Mouse (Mus musculus) heart, postnatal 0 days (tissue): Measurements from ENCODE around the gene Fopnl. TPM values are rescaled to one million over a fixed set of nuclear protein-coding genes. Genes with fewer than 3 reads are reported as not detected.

Experiments used
- ATAC-seq: fragments of 200-750 bp; cut with Nextera tagmentation; 2 replicates; pipeline ENCODE4 v1.8.0; 2017; ENCODE audit warnings: low read depth, moderate number of reproducible peaks, moderate library complexity; ENCODE audit not compliant: insufficient read depth
- DNase-seq: peaks from one replicate; pipeline ENCODE4 v3.0.0-alpha.2; 2016; ENCODE audit warnings: low spot score
- H3K27ac ChIP-seq: fragments of 300-500 bp; sonication (generic); 2 replicates; pipeline ENCODE4 v1.5.1; 2014; ENCODE audit warnings: low read depth, mild to moderate bottlenecking
- H3K27me3 ChIP-seq: fragments of 300-500 bp; sonication (generic); 2 replicates; pipeline ENCODE4 v1.6.1; 2014; ENCODE audit warnings: low read length, mixed read lengths; ENCODE audit not compliant: control insufficient read depth, insufficient read depth
- H3K36me3 ChIP-seq: fragments of 300-500 bp; sonication (generic); replicated peaks from 2 replicates; pipeline ENCODE4 v1.6.1; 2014; ENCODE audit warnings: low read length, mixed read lengths; ENCODE audit not compliant: control insufficient read depth, insufficient read depth
- H3K4me1 ChIP-seq: fragments of 300-500 bp; sonication (generic); 2 replicates; pipeline ENCODE4 v1.6.1; 2014; ENCODE audit warnings: antibody characterized with exemption; ENCODE audit not compliant: control insufficient read depth, insufficient read depth
- H3K4me2 ChIP-seq: fragments of 300-500 bp; sonication (generic); 2 replicates; pipeline ENCODE4 v1.6.1; 2014; ENCODE audit warnings: low read depth, mild to moderate bottlenecking, low read length, moderate library complexity
- H3K4me3 ChIP-seq: fragments of 300-500 bp; sonication (generic); 2 replicates; pipeline ENCODE4 v1.5.1; 2014; ENCODE audit warnings: low read depth, low read length
- H3K9ac ChIP-seq: fragments of 300-500 bp; sonication (generic); replicated peaks from 2 replicates; pipeline ENCODE4 v1.6.1; 2014; ENCODE audit warnings: low read depth, low read length, mixed read lengths
- H3K9me3 ChIP-seq: fragments of 300-500 bp; sonication (generic); replicated peaks from 2 replicates; pipeline ENCODE4 v1.6.1; 2016; ENCODE audit warnings: low read length; ENCODE audit not compliant: control insufficient read depth
- CTCF ChIP-seq: IDR thresholded peaks from 2 replicates; pipeline ENCODE4 v1.5.1; 2016; ENCODE audit warnings: antibody characterized with exemption, control low read depth, low read depth
- EP300 ChIP-seq: IDR thresholded peaks from 2 replicates; pipeline ENCODE4 v1.6.1; 2016; ENCODE audit warnings: antibody characterized with exemption, low read depth
- WGBS: fragments of 180-500 bp; shearing (Covaris S2); extraction: QIAGEN DNeasy Blood & Tissue Kit; methylation state at CpG from one replicate; pipeline ENCODE4 v1.1.7; 2014; 5-methylcytosine and 5-hydroxymethylcytosine counted together
- polyA plus RNA-seq: library from polyadenylated mRNA; unstranded; fragments of >200 nt; fragmentation: Nextera tagmentation; extraction: Ambion mirVana; gene quantifications from 2 replicates; pipeline ENCODE4 v1.2.1, GENCODE M21; 2015
- total RNA-seq: library from RNA; depleted of rRNA; stranded (reverse); fragments of >200 nt; gene quantifications from 2 replicates; pipeline ENCODE4 v1.2.3, GENCODE M21; 2014; ENCODE audit warnings: low replicate concordance

Fopnl gene
- total and polyA plus RNA-seq, 2 experiments from 2014 or later: 110 to 130 TPM

GRCm38 (mm10) chr16:14291223-14291622 is 26.0 kb downstream of the Fopnl start, which contains the start of gene Myh11:
Myh11 (minus strand) TSS chr16:14291372.
- peak within 1 kb of the TSS; percentile 4; the same call in 1 of the 2 replicates for H3K27ac ChIP-seq
- ATAC-seq (peak; percentile 82), DNase-seq (peak; percentile 78)
- H3K4me3 ChIP-seq: peak within 1 kb of the TSS; percentile 35
- H3K9me3 ChIP-seq: no peaks in the 10 kb centered on the region
- H3K36me3 ChIP-seq: no peaks in the 10 kb centered on the region
- peaks cover 49% of the 10 kb centered on the region for H3K27me3 ChIP-seq
- H3K9ac ChIP-seq: 0 out of 2 replicates have a peak within 1 kb of the TSS, but pooled peaks have one; percentile 12
- peaks cover 14% of the 10 kb centered on the region; the same call in 1 of the 2 replicates for H3K4me1 ChIP-seq
- no peak for TF ChIP-seq EP300
- TF ChIP-seq CTCF: peak; percentile 60
- 2% methylated on average over 16 of the region's 16 CpGs for WGBS
- H3K4me2 ChIP-seq: peak within 1 kb of the TSS; percentile 59

DNA sequence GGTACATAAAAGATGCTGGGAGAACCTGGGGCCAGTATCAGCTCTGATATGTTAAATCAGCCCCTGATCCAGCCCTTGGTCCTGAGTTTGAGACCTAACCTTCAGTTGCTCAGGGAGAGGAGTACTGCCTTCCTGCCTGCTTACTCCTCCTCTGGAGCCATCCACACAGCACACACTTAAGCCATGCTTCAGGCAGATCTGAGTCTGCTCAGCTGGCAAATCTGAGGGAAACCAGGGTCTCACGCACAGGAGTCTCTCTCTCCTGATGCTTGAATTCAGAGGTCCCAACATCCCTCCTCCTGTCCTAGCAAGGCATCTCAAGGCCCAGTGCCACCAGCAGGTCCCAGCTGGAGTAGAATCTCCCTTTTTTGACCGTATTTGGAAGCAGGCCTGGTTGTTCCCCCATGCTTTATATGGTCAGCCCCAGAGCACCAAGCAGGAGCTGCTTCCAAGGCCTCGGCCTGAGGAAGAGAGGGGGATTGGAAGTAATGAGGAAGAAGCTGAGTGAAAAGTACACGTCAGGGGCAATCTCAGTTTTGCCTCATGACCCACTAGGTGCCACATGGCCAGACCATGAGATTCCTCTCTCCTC is 44.7 kb downstream of the Fopnl start:
- no peak for ATAC-seq
- no peak overlapping the region for H3K4me2 ChIP-seq
- no peaks in the 10 kb centered on the region for H3K36me3 ChIP-seq
- no peak overlapping the region for H3K27ac ChIP-seq
- DNase-seq: no peak
- peaks cover 96% of the 10 kb centered on the region for H3K27me3 ChIP-seq
- no peaks in the 10 kb centered on the region for H3K4me1 ChIP-seq
- TF ChIP-seq EP300: no peak
- TF ChIP-seq CTCF: no peak
- H3K4me3 ChIP-seq: no peak overlapping the region
- WGBS: 46% methylated on average over 4 of the region's 4 CpGs
- H3K9ac ChIP-seq: no peak overlapping the region
- no peaks in the 10 kb centered on the region for H3K9me3 ChIP-seq

- TF ChIP-seq EP300 (no peak), CTCF (no peak)
- Histone ChIP-seq H3K4me1 (peaks cover 5% of the 10 kb centered on the region; the same call in 1 of the 2 replicates), H3K4me3 (no peak overlapping the region), H3K9ac (no peak overlapping the region), H3K9me3 (no peaks in the 10 kb centered on the region), H3K27ac (no peak overlapping the region), H3K36me3 (no peaks in the 10 kb centered on the region), H3K27me3 (peaks cover 80% of the 10 kb centered on the region), H3K4me2 (no peak overlapping the region)
- DNase-seq: peak; percentile 32
- 5% methylated on average over 4 of the region's 4 CpGs for WGBS
- ATAC-seq: peak; percentile 78
These were observed 51.8 kb downstream of the Fopnl start for GRCm38 (mm10) chr16:14265203-14265920.

- DNase-seq: no peak
- Histone ChIP-seq H3K9me3 (no peaks in the 10 kb centered on the region), H3K36me3 (no peaks in the 10 kb centered on the region), H3K27ac (no peak overlapping the region), H3K9ac (no peak overlapping the region), H3K4me3 (no peak overlapping the region), H3K4me2 (no peak overlapping the region), H3K4me1 (peaks cover 5% of the 10 kb centered on the region; the same call in 1 of the 2 replicates), H3K27me3 (peaks cover 80% of the 10 kb centered on the region)
- no peak for ATAC-seq
- TF ChIP-seq CTCF (no peak), EP300 (no peak)
- 68% methylated on average over 2 of the region's 2 CpGs for WGBS
These were observed 52.7 kb downstream of the Fopnl start for GRCm38 (mm10) chr16:14264504-14264903.

DNA sequence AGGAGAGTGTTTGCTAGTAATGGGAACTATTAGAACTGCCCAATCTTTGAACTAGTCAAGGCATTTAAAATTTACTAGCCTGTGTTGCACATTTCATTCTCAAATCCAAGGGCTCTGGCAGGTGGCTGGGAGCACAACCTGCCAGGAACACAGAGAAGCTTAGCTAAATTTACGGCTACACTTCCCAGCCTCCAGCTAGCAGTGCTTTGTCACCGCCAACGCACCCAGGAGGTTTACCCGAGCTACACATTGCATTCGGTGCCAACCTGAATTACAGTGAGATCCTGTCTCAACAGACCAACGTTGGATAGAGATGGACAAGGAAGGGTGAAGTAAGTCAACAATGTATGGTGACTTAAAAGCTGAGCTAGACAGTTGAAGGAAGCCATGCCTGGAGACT is 54.0 kb downstream of the Fopnl start:
- ATAC-seq (no peak), DNase-seq (no peak)
- WGBS: 79% methylated on average over 6 of the region's 6 CpGs
- Histone ChIP-seq H3K9me3 (no peaks in the 10 kb centered on the region), H3K27ac (no peak overlapping the region), H3K4me2 (no peak overlapping the region), H3K9ac (no peak overlapping the region), H3K27me3 (peaks cover 79% of the 10 kb centered on the region), H3K4me1 (peaks cover 5% of the 10 kb centered on the region; the same call in 1 of the 2 replicates), H3K4me3 (no peak overlapping the region), H3K36me3 (no peaks in the 10 kb centered on the region)
- TF ChIP-seq CTCF: no peak

GRCm38 (mm10) chr16:14262410-14262809 is 54.8 kb downstream of the Fopnl start:
- Histone ChIP-seq H3K9ac (no peak overlapping the region), H3K27me3 (peaks cover 76% of the 10 kb centered on the region), H3K9me3 (no peaks in the 10 kb centered on the region), H3K27ac (no peak overlapping the region), H3K4me3 (no peak overlapping the region), H3K4me1 (peaks cover 5% of the 10 kb centered on the region; the same call in 1 of the 2 replicates), H3K36me3 (no peaks in the 10 kb centered on the region), H3K4me2 (no peak overlapping the region)
- DNase-seq (no peak), ATAC-seq (no peak)
- WGBS: 55% methylated on average over 1 of the region's 1 CpGs
- TF ChIP-seq CTCF: no peak
- no peak for TF ChIP-seq EP300
